Mouse (Mus musculus) frontal cortex, postnatal 10 days (tissue): ENCODE results near the gene Slfn2.
A peak's percentile ranks its signal among the peaks of the same experiment; 100 is the strongest.
"Not testable (repeated sequence)": the region's sequence is repeated elsewhere in the genome, so short reads cannot be mapped to it uniquely, and the experiment has no call there.

Experiments used
- DNase-seq, 2 experiments: peaks; one replicate each; pipeline ENCODE4 v3.0.0; 2022; ENCODE audit warnings: low spot score in 2 of 2, mixed read lengths in 1 of 2

Gene Slfn2

GRCm38 (mm10) chr11:83064946-83065345, at the start of gene Slfn2:
Gene Slfn2 (plus strand): TSS chr11:83065112.
- DNase-seq, result no peak

DNA sequence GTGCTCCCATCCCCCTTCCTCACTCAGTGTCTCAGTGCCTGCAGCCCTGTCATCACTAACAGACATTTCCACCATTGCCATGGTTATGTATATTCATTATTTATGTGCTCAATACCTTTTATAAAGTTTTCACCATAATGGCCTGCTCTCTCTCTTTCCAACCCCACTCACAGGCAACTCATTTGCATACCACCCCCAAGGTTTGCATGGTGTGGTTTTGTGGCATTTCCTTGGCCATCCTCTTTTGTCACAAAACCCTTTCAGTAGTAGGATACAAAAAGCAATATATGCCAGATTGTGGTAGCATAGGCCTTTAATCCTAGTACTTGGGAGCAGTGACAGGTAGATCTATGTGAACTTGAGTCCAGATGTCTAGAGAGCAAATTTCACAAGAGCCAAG, 48.8 kb upstream of the Slfn2 start:
- no peak for DNase-seq

- DNase-seq, result not testable (repeated sequence)
Measured at GRCm38 (mm10) chr11:83019561-83020519, 45.1 kb upstream of the Slfn2 start.

GRCm38 (mm10) chr11:83020621-83021020, 44.3 kb upstream of the Slfn2 start, which contains the start of gene Slfn8:
Gene Slfn8 (minus strand): TSS chr11:83020810.
- DNase-seq, result no peak

DNA sequence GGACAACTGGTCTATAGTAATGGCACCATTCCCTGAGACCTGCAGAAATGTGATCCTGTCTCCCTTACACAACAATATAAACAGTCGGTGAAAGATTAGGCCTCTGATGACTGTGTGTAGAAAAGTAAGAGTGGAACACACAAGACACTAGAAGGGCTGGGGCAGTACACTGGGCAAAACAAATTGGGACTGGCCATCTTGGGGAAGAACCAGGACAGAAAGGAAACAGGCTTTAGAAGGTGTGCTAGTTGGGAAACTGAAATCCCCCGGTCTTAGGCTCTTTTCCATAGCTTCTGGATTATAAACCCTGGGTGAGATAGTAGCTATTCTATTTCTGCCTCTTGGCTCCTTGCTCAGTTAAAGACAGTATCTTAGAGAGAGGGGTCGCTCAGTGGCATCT, 26.2 kb upstream of the Slfn2 start:
- not testable (repeated sequence) for DNase-seq

DNA sequence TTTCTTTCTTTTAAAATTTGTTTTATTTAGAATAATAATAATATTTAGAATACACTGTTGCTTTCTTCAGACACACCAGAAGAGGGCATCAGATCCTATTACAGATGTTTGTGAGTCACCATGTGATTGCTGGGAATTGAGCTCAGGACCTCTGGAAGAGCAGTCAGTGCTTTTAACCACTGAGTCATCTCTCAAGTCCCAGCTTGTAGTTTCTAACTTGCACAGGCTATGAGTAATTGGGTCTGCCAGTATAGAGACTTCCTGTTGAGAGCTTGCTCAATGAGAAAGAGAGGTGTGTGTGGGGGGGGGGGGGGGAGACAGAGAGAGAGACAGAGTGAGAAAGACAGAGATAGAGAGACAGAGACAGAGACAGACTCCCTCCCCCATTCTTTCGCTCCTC, 25.8 kb upstream of the Slfn2 start:
- DNase-seq, result no peak

- no peak for DNase-seq
Measured at GRCm38 (mm10) chr11:83039796-83040195, 25.1 kb upstream of the Slfn2 start.

DNA sequence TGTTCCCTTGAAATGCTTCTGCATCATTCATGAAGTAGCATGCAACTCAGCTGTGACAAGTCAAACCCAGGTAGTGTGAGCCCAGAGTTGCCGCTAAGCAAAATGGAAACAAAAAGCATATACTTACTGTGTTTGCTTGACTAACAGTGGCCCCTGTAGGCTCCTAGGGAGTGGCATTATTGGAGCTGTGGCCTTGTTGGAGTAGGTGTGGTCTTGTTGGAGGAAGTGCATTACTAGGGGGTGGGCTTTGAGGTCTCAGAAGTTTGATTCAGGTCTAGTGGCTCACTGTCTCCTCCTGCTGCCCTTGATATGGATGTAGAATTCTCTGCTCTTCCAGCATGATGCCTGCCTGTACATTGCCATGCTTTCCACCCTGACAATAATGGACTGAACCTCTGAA, 24.6 kb upstream of the Slfn2 start:
- DNase-seq, result no peak

- DNase-seq, result no peak
Measured at GRCm38 (mm10) chr11:83041000-83041399, 23.9 kb upstream of the Slfn2 start.

- DNase-seq, result no peak
Measured at GRCm38 (mm10) chr11:83043891-83044290, 21.0 kb upstream of the Slfn2 start.

DNA sequence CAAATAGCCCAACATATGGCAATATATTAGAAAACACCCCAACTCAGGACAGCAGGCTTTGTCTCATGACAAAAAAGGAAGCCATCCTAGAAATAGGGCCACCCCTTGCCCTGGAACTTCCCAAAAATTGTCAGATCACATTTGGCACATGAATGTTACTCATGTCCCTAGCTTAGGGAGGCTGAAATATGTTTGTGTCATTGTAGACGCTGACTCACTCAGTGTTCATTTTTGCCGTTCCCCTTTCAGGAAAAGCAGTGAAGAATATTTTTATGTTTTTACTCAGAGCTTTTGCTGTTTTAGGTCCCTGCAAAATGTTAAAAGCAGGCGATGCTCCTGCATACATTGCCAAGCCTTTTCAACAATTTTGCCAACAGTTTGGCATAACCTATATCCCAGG, 19.3 kb upstream of the Slfn2 start:
- no peak for DNase-seq

- DNase-seq, result peak in 1 of 2 experiments; percentile 27
Measured at GRCm38 (mm10) chr11:83057863-83058262, 7.0 kb upstream of the Slfn2 start.

- DNase-seq, result no peak
Measured at GRCm38 (mm10) chr11:83060412-83061020, 4.4 kb upstream of the Slfn2 start.

- DNase-seq, result no peak
Measured at GRCm38 (mm10) chr11:83061806-83062205, 3.1 kb upstream of the Slfn2 start.

GRCm38 (mm10) chr11:83063126-83063525, 1.8 kb upstream of the Slfn2 start:
- no peak for DNase-seq

- DNase-seq, result no peak
Measured at GRCm38 (mm10) chr11:83063941-83064349, 967 bp upstream of the Slfn2 start.

DNA sequence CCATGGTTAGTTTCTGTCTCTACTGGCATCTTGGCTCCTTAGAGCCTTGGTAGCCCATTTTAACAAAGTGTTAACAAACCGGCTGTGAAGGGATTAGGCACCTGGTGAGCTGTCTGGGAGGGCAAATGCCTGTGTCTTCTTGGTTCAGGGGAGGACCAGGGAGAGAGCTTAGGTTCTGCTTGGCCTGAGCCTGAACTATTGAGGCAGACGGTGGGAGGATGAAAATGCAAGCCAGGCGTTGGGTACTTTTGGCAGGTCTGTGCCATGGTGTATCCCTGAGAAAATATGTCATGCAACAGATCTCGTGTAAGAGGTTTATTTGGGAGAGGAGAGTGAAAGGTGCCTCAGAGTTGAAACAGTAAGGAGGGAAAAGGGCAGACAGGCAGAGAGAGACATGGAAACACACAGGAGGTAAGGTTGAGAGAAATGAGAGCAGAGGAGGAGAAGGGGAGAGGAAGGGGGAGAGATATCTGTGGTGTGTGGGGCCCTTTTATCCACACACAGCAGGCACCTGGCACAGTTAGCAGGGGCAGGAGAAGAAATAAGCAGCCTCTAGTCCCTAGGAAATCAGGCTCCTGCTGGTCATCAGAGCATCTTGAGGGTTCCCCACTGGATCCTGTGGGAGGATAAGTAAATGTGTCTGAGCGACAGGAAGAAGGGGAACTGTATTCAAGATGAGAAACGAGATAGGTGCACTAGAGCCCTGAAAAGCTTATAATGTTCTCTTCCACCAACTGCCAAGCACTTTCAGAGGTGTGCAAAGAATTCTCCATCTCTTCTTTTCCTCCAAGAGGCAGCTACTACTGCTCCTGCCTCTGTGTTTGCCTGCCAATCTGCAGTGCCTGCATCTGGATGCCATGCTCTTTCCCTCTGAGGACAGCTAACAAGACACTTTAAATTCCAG, 781 bp downstream of the Slfn2 start:
- no peak for DNase-seq

DNA sequence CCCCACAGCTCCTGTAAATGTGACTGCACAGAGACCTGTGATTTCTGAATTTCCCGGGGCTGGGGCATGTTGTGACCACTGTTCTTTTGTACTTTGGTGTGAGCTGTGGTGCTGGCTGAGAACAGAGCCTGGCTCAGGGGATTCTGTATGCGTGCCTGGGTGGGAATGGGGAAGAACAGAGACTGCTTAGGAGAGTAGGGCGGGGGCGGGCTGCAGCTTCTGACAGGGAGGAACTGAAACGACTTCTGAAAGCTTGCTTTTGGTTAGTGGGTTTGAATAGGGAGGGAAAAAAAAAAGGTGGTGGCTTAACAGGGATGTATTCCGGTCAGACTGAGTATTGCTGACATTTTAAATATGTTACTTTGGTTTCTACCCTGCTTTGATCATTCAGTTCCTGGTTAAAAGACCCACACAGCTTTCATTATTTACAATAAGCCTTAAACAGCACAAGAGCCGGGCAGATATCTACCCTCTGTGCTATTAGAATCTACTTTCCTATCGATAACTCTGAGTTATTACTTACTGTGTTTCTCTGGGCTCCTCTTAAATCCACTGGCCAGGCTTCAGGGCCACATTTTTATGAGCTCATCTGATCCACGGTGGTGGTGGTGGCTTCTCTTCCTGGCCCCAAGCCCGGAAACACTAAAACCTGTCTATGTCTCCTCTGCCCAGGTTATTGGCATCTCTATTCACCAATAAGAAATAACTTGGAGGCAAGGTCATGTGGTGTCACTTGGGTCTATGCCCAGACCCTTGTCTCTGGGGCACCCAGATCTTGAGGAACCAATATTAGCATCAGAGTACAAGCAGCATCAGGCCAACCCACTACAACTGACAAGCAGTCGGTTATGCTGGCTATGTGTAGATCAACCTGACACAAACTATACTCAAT, 2.0 kb downstream of the Slfn2 start:
- DNase-seq, result no peak

DNA sequence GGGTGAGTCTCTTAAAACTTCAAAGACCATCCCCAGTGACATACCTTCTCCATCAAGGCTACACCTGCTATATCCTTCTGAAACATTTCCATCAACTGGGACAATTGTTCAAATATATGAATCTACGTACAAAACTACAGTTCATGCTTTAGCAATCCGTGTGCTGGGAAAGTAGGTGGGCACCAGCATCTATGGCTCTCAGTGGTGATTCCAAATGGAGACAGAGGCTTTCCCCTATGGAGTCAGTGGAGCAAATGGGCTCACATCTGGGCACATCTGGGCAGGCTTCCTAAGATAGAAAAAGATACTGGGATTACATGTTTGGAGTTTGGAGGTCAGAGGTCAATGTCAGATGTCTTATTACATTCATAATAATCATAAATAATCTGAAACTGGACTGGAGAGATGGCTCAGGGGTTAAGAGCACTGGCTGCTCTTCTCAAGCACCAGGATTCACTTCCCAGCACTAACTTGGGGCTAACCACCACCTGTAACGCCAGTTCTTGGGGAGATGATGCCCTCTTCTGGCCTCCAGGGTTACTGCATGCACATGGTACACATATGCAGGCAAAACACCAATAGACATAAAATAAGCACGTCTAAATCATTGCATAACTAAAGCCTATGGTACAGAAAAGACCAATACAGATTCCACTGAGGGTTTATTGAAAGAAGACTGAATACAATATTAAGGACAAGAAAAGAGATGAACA, 3.2 kb downstream of the Slfn2 start:
- no peak for DNase-seq

- no peak for DNase-seq
Measured at GRCm38 (mm10) chr11:83070321-83070970, 5.5 kb downstream of the Slfn2 start.
